Mouse (Mus musculus) hindbrain, embryonic 11.5 days (tissue): ENCODE measurements around the gene Cercam. TPM values are rescaled to one million over a fixed set of nuclear protein-coding genes. Genes with fewer than 3 reads are reported as not detected.

Experiments
- ATAC-seq: fragments of 200-750 bp; cut with Nextera tagmentation; 2 replicates; pipeline ENCODE4 v1.8.0; 2017; ENCODE audit warnings: mild to moderate bottlenecking, moderate TSS enrichment, moderate library complexity; ENCODE audit not compliant: low FRiP score
- DNase-seq: peaks from one replicate; pipeline ENCODE4 v3.0.0-alpha.2; 2015; ENCODE audit warnings: low spot score
- H3K27ac ChIP-seq: fragments of 300-500 bp; sonication (generic); 2 replicates; pipeline ENCODE4 v1.5.1; 2014; ENCODE audit warnings: mild to moderate bottlenecking, low read depth, low read length
- H3K27me3 ChIP-seq: fragments of 300-500 bp; sonication (generic); 2 replicates; pipeline ENCODE4 v1.6.1; 2014; ENCODE audit warnings: mild to moderate bottlenecking, low read length, moderate library complexity, mixed read lengths; ENCODE audit not compliant: control insufficient read depth, insufficient read depth
- H3K36me3 ChIP-seq: fragments of 300-500 bp; sonication (generic); 2 replicates; pipeline ENCODE4 v1.6.1; 2014; ENCODE audit warnings: mild to moderate bottlenecking, low read length, moderate library complexity, mixed read lengths; ENCODE audit not compliant: control insufficient read depth, insufficient read depth
- H3K4me1 ChIP-seq: fragments of 300-500 bp; sonication (generic); replicated peaks from 2 replicates; pipeline ENCODE4 v1.6.1; 2014; ENCODE audit warnings: low read length, mixed read lengths; ENCODE audit not compliant: control insufficient read depth, insufficient read depth
- H3K4me2 ChIP-seq: fragments of 300-500 bp; sonication (generic); replicated peaks from 2 replicates; pipeline ENCODE4 v1.6.1; 2014; ENCODE audit warnings: mild to moderate bottlenecking, low read depth, low read length
- H3K4me3 ChIP-seq: fragments of 300-500 bp; sonication (generic); 2 replicates; pipeline ENCODE4 v1.5.1; 2014; ENCODE audit warnings: low read depth, low read length
- H3K9ac ChIP-seq: fragments of 300-500 bp; sonication (generic); 2 replicates; pipeline ENCODE4 v1.6.1; 2014; ENCODE audit warnings: low read depth, low read length
- H3K9me3 ChIP-seq: fragments of 300-500 bp; sonication (generic); 2 replicates; pipeline ENCODE4 v1.6.1; 2016; ENCODE audit warnings: low read length; ENCODE audit not compliant: control insufficient read depth
- WGBS: fragments of 180-500 bp; shearing (Covaris S2); extraction: QIAGEN DNeasy Blood & Tissue Kit; methylation state at CpG from one replicate; pipeline ENCODE4 v1.1.7; 2014; 5-methylcytosine and 5-hydroxymethylcytosine counted together
- polyA plus RNA-seq: library from polyadenylated mRNA; unstranded; fragments of >200 nt; fragmentation: Nextera tagmentation; extraction: Ambion mirVana; gene quantifications from 2 replicates; pipeline ENCODE4 v1.2.1, GENCODE M21; 2014

Gene Cercam
- polyA plus RNA-seq, 1 experiment from 2014 or later, result 17.1 TPM

GRCm38 (mm10) chr2:29835391-29835899 lies 33.5 kb upstream of the Cercam start:
- no peaks in the 10 kb centered on the region for H3K9me3 ChIP-seq
- peak overlapping the region; percentile 91 for H3K27ac ChIP-seq
- DNase-seq (peak; percentile 66), ATAC-seq (peak; percentile 55)
- H3K9ac ChIP-seq, result peak overlapping the region; percentile 34; the same call in 1 of the 2 replicates
- H3K4me2 ChIP-seq, result peak overlapping the region; percentile 4; the same call in 1 of the 2 replicates
- no peaks in the 10 kb centered on the region for H3K27me3 ChIP-seq
- no peak overlapping the region for H3K4me3 ChIP-seq
- no peaks in the 10 kb centered on the region for H3K36me3 ChIP-seq
- H3K4me1 ChIP-seq, result peaks cover 16% of the 10 kb centered on the region
- WGBS, result 18% methylated on average over 2 of the region's 2 CpGs

GRCm38 (mm10) chr2:29839460-29839859 lies 29.5 kb upstream of the Cercam start:
- Histone ChIP-seq H3K4me3 (no peak overlapping the region), H3K4me1 (peaks cover 36% of the 10 kb centered on the region), H3K9me3 (no peaks in the 10 kb centered on the region), H3K27me3 (no peaks in the 10 kb centered on the region), H3K36me3 (no peaks in the 10 kb centered on the region), H3K27ac (peak overlapping the region; percentile 96), H3K4me2 (no peak overlapping the region), H3K9ac (no peak overlapping the region)
- WGBS, result 22% methylated on average over 4 of the region's 4 CpGs
- ATAC-seq (peak; percentile 80), DNase-seq (peak; percentile 87)

GRCm38 (mm10) chr2:29843231-29844105 lies 25.5 kb upstream of the Cercam start:
- ATAC-seq (peak; percentile 53), DNase-seq (peak; percentile 78)
- Histone ChIP-seq H3K36me3 (no peaks in the 10 kb centered on the region), H3K27ac (peak overlapping the region; percentile 100), H3K9ac (peak overlapping the region; percentile 100), H3K9me3 (no peaks in the 10 kb centered on the region), H3K4me1 (peaks cover 48% of the 10 kb centered on the region), H3K4me2 (peak overlapping the region; percentile 80), H3K27me3 (peaks cover 2% of the 10 kb centered on the region; the same call in 1 of the 2 replicates), H3K4me3 (peak overlapping the region; percentile 95)
- 30% methylated on average over 9 of the region's 9 CpGs for WGBS

GRCm38 (mm10) chr2:29844115-29844514 lies 24.8 kb upstream of the Cercam start:
- Histone ChIP-seq H3K27ac (peak overlapping the region; percentile 100), H3K36me3 (no peaks in the 10 kb centered on the region), H3K4me2 (peak overlapping the region; percentile 80), H3K9me3 (no peaks in the 10 kb centered on the region), H3K4me3 (peak overlapping the region; percentile 95), H3K27me3 (peaks cover 2% of the 10 kb centered on the region; the same call in 1 of the 2 replicates), H3K4me1 (peaks cover 45% of the 10 kb centered on the region), H3K9ac (peak overlapping the region; percentile 100)
- 25% methylated on average over 2 of the region's 2 CpGs for WGBS
- ATAC-seq, result no peak
- no peak for DNase-seq

GRCm38 (mm10) chr2:29844661-29845060 lies 24.3 kb upstream of the Cercam start:
- Histone ChIP-seq H3K4me2 (peak overlapping the region; percentile 80), H3K4me1 (peaks cover 48% of the 10 kb centered on the region), H3K9ac (peak overlapping the region; percentile 100), H3K4me3 (peak overlapping the region; percentile 95), H3K27ac (peak overlapping the region; percentile 100), H3K36me3 (no peaks in the 10 kb centered on the region), H3K9me3 (no peaks in the 10 kb centered on the region), H3K27me3 (peaks cover 2% of the 10 kb centered on the region; the same call in 1 of the 2 replicates)
- WGBS, result 12% methylated on average over 3 of the region's 3 CpGs
- no peak for ATAC-seq
- DNase-seq, result no peak

GRCm38 (mm10) chr2:29845636-29846035 lies 23.3 kb upstream of the Cercam start:
- ATAC-seq (0 out of 2 replicates have a peak, but pooled peaks have one; percentile 1), DNase-seq (peak; percentile 66)
- Histone ChIP-seq H3K4me1 (peaks cover 45% of the 10 kb centered on the region), H3K9me3 (no peaks in the 10 kb centered on the region), H3K27me3 (peaks cover 2% of the 10 kb centered on the region; the same call in 1 of the 2 replicates), H3K4me3 (peak overlapping the region; percentile 95), H3K27ac (peak overlapping the region; percentile 100), H3K36me3 (no peaks in the 10 kb centered on the region), H3K4me2 (peak overlapping the region; percentile 80), H3K9ac (peak overlapping the region; percentile 100)
- WGBS, result 3% methylated on average over 25 of the region's 25 CpGs

- 2% methylated on average over 38 of the region's 47 CpGs for WGBS
- ATAC-seq, result peak; percentile 71
Observed at GRCm38 (mm10) chr2:29846061-29846853, 22.7 kb upstream of the Cercam start.

GRCm38 (mm10) chr2:29846911-29847310 lies 22.1 kb upstream of the Cercam start:
- H3K27me3 ChIP-seq, result peaks cover 2% of the 10 kb centered on the region; the same call in 1 of the 2 replicates
- ATAC-seq, result no peak

More at GRCm38 (mm10) chr2:29846061-29846853, 22.7 kb upstream of the Cercam start:
- Histone ChIP-seq H3K27ac (peak overlapping the region; percentile 100), H3K9ac (peak overlapping the region; percentile 100), H3K36me3 (no peaks in the 10 kb centered on the region), H3K4me1 (peaks cover 39% of the 10 kb centered on the region), H3K4me2 (peak overlapping the region; percentile 80), H3K27me3 (peaks cover 2% of the 10 kb centered on the region; the same call in 1 of the 2 replicates), H3K4me3 (peak overlapping the region; percentile 95), H3K9me3 (no peaks in the 10 kb centered on the region)
- DNase-seq, result peak; percentile 88

More at GRCm38 (mm10) chr2:29846911-29847310, 22.1 kb upstream of the Cercam start:
- DNase-seq, result no peak
- H3K4me3 ChIP-seq, result peak overlapping the region; percentile 95
- H3K9ac ChIP-seq, result peak overlapping the region; percentile 100
- H3K4me2 ChIP-seq, result peak overlapping the region; percentile 80
- 20% methylated on average over 3 of the region's 3 CpGs for WGBS
- H3K4me1 ChIP-seq, result peaks cover 36% of the 10 kb centered on the region
- H3K9me3 ChIP-seq, result no peaks in the 10 kb centered on the region
- peak overlapping the region; percentile 100 for H3K27ac ChIP-seq
- H3K36me3 ChIP-seq, result no peaks in the 10 kb centered on the region
